Mouse (Mus musculus) MEL (cell line): Measurements from ENCODE around the gene Pih1d2. TPM values are rescaled to one million over a fixed set of nuclear protein-coding genes. Genes with fewer than 3 reads are reported as not detected.

Experiments used
- DNase-seq: peaks from one replicate; pipeline ENCODE4 v3.0.0; 2011; ENCODE audit warnings: low read depth, low spot score
- H3K27ac ChIP-seq: 2 replicates; pipeline ENCODE4 v1.5.1; 2012; ENCODE audit warnings: low read depth, mild to moderate bottlenecking, control low read depth, low read length, moderate library complexity; ENCODE audit not compliant: control insufficient read depth
- H3K27me3 ChIP-seq, 2 experiments: fragments of 150-350 bp in 1 of 2; sonication (generic) in 1 of 2; 2 replicates each; pipeline ENCODE4 v1.6.1; 2012; ENCODE audit warnings: low read length in 2 of 2, mild to moderate bottlenecking in 2 of 2, improper control_type of control experiment in 1 of 2, moderate library complexity in 1 of 2; ENCODE audit not compliant: insufficient read depth in 2 of 2, control insufficient read depth in 1 of 2
- H3K36me3 ChIP-seq, 2 experiments: 2 replicates each; pipeline ENCODE4 v1.6.1; 2012 to 2014; ENCODE audit warnings: low read length in 2 of 2, improper control_type of control experiment in 1 of 2, inconsistent platforms in 1 of 2, mild to moderate bottlenecking in 1 of 2; ENCODE audit not compliant: insufficient read depth in 2 of 2, control insufficient read depth in 1 of 2
- H3K4me1 ChIP-seq, 2 experiments: fragments of 150-350 bp in 1 of 2; sonication (generic) in 1 of 2; 2 replicates each; pipeline ENCODE4 v1.6.1; 2012; ENCODE audit warnings: low read length in 2 of 2, improper control_type of control experiment in 1 of 2, mild to moderate bottlenecking in 1 of 2; ENCODE audit not compliant: insufficient read depth in 2 of 2, control insufficient read depth in 1 of 2
- H3K4me3 ChIP-seq, 2 experiments: fragments of 150-350 bp in 1 of 2; sonication (generic) in 1 of 2; 2 replicates each; pipeline ENCODE4 v1.5.1; 2012; ENCODE audit warnings: low read depth in 2 of 2, low read length in 2 of 2, mild to moderate bottlenecking in 2 of 2, moderate library complexity in 2 of 2, control low read depth in 1 of 2, improper control_type of control experiment in 1 of 2; ENCODE audit not compliant: control insufficient read depth in 1 of 2, insufficient read depth in 1 of 2
- H3K79me2 ChIP-seq: 2 replicates; pipeline ENCODE4 v1.6.1; 2012; ENCODE audit warnings: mild to moderate bottlenecking, low read length, moderate library complexity; ENCODE audit not compliant: control insufficient read depth, poor library complexity, insufficient read depth
- H3K9ac ChIP-seq: 2 replicates; pipeline ENCODE4 v1.6.1; 2012; ENCODE audit warnings: low read depth, mild to moderate bottlenecking, control low read depth, low read length, moderate library complexity; ENCODE audit not compliant: control insufficient read depth, poor library complexity, severe bottlenecking
- H3K9me3 ChIP-seq: fragments of 150-350 bp; sonication (generic); replicated peaks from 2 replicates; pipeline ENCODE4 v1.6.1; 2012; ENCODE audit warnings: mild to moderate bottlenecking, low read length, improper control_type of control experiment, moderate library complexity; ENCODE audit not compliant: insufficient read depth
- BHLHE40 ChIP-seq: IDR thresholded peaks from 2 replicates; pipeline ENCODE4 v1.6.1; 2012; ENCODE audit warnings: low read depth, mild to moderate bottlenecking, inconsistent platforms, low read length, improper control_type of control experiment, borderline replicate concordance
- CHD1 ChIP-seq: IDR thresholded peaks from 2 replicates; pipeline ENCODE4 v1.6.1; 2012; ENCODE audit warnings: low read depth, mild to moderate bottlenecking, inconsistent platforms, low read length, improper control_type of control experiment
- CTCF ChIP-seq, 3 experiments: IDR thresholded peaks in 2 of 3; conservative IDR thresholded peaks in 1 of 3; 2 replicates each; pipeline ENCODE4 v1.5.1; 2011 to 2012; ENCODE audit warnings: low read length in 3 of 3, low read depth in 2 of 3, mild to moderate bottlenecking in 2 of 3, improper control_type of control experiment in 1 of 3, inconsistent platforms in 1 of 3, mixed read lengths in 1 of 3, moderate library complexity in 1 of 3; ENCODE audit not compliant: control insufficient read depth in 1 of 3, insufficient read depth in 1 of 3, poor library complexity in 1 of 3, severe bottlenecking in 1 of 3
- ELF1 ChIP-seq: IDR thresholded peaks from 2 replicates; pipeline ENCODE4 v1.6.1; 2014; ENCODE audit warnings: low read depth, mild to moderate bottlenecking, inconsistent platforms, low read length, improper control_type of control experiment, moderate library complexity
- EP300 ChIP-seq, 2 experiments: IDR thresholded peaks; 2 replicates each; pipeline ENCODE4 v1.6.1; 2011; ENCODE audit warnings: improper control_type of control experiment in 2 of 2, low read length in 2 of 2, low read depth in 1 of 2, mild to moderate bottlenecking in 1 of 2
- GATA1 ChIP-seq: IDR thresholded peaks from 2 replicates; pipeline ENCODE4 v1.6.1; 2011; ENCODE audit warnings: low read depth, low read length, improper control_type of control experiment
- HCFC1 ChIP-seq: IDR thresholded peaks from 2 replicates; pipeline ENCODE4 v1.6.1; 2012; ENCODE audit warnings: low read depth, mild to moderate bottlenecking, inconsistent platforms, low read length, improper control_type of control experiment, moderate library complexity
- JUND ChIP-seq: IDR thresholded peaks from 2 replicates; pipeline ENCODE4 v1.6.1; 2011; ENCODE audit warnings: low read depth, mild to moderate bottlenecking, improper control_type of control experiment, low read length
- KAT2A ChIP-seq: conservative IDR thresholded peaks from 2 replicates; pipeline ENCODE4 v1.6.1; 2012; ENCODE audit warnings: low read depth, low read length, improper control_type of control experiment, inconsistent platforms
- MAX ChIP-seq: IDR thresholded peaks from 2 replicates; pipeline ENCODE4 v1.6.1; 2011; ENCODE audit warnings: low read length, improper control_type of control experiment
- MXI1 ChIP-seq: IDR thresholded peaks from 2 replicates; pipeline ENCODE4 v1.6.1; 2011; ENCODE audit warnings: mild to moderate bottlenecking, low read depth, low read length, improper control_type of control experiment
- MYB ChIP-seq: IDR thresholded peaks from 2 replicates; pipeline ENCODE4 v1.6.1; 2011; ENCODE audit warnings: mild to moderate bottlenecking, low read depth, low read length, improper control_type of control experiment
- MYC ChIP-seq: IDR thresholded peaks from 2 replicates; pipeline ENCODE4 v1.6.1; 2011; ENCODE audit warnings: low read depth, mild to moderate bottlenecking, low read length, improper control_type of control experiment, moderate library complexity
- NELFE ChIP-seq: IDR thresholded peaks from 2 replicates; pipeline ENCODE4 v1.6.1; 2011; ENCODE audit warnings: low read depth, low read length, improper control_type of control experiment
- NRF1 ChIP-seq: IDR thresholded peaks from 2 replicates; pipeline ENCODE4 v1.6.1; 2014; ENCODE audit warnings: low read depth, mild to moderate bottlenecking, inconsistent platforms, low read length, improper control_type of control experiment, moderate library complexity; ENCODE audit not compliant: poor library complexity, insufficient read depth, severe bottlenecking
- POLR2A ChIP-seq, 2 experiments: IDR thresholded peaks; 2 replicates each; pipeline ENCODE4 v1.6.1; 2011 to 2012; ENCODE audit warnings: low read length in 2 of 2, mild to moderate bottlenecking in 2 of 2, control low read depth in 1 of 2, improper control_type of control experiment in 1 of 2, low read depth in 1 of 2, moderate library complexity in 1 of 2; ENCODE audit not compliant: control insufficient read depth in 1 of 2, insufficient read depth in 1 of 2, poor library complexity in 1 of 2
- POLR2AphosphoS2 ChIP-seq: IDR thresholded peaks from 2 replicates; pipeline ENCODE4 v1.6.1; 2011; ENCODE audit warnings: low read length, improper control_type of control experiment
- POLR2AphosphoS5 ChIP-seq: IDR thresholded peaks from 2 replicates; pipeline ENCODE4 v1.6.1; 2012; ENCODE audit warnings: low read depth, borderline replicate concordance, mild to moderate bottlenecking, inconsistent platforms, low read length, moderate library complexity, mixed read lengths
- SIN3A ChIP-seq: IDR thresholded peaks from 2 replicates; pipeline ENCODE4 v1.6.1; 2012; ENCODE audit warnings: low read length, improper control_type of control experiment, inconsistent platforms
- SMC3 ChIP-seq: IDR thresholded peaks from 2 replicates; pipeline ENCODE4 v1.6.1; 2011; ENCODE audit warnings: low read depth, low read length, improper control_type of control experiment
- TBP ChIP-seq: IDR thresholded peaks from 2 replicates; pipeline ENCODE4 v1.8.0; 2011; ENCODE audit warnings: low read depth, low read length, improper control_type of control experiment
- TCF12 ChIP-seq: IDR thresholded peaks from 2 replicates; pipeline ENCODE4 v1.6.1; 2014; ENCODE audit warnings: low read depth, mild to moderate bottlenecking, inconsistent platforms, low read length, improper control_type of control experiment, moderate library complexity
- USF2 ChIP-seq, 2 experiments: IDR thresholded peaks; 2 replicates each; pipeline ENCODE4 v1.6.1; 2011 to 2012; ENCODE audit warnings: improper control_type of control experiment in 2 of 2, low read length in 2 of 2, borderline replicate concordance in 1 of 2, inconsistent platforms in 1 of 2, low read depth in 1 of 2, mild to moderate bottlenecking in 1 of 2; ENCODE audit not compliant: insufficient read depth in 1 of 2
- ZC3H11A ChIP-seq: IDR thresholded peaks from 2 replicates; pipeline ENCODE4 v1.6.1; 2012; ENCODE audit warnings: low read depth, mild to moderate bottlenecking, inconsistent platforms, low read length, improper control_type of control experiment
- ZMIZ1 ChIP-seq: IDR thresholded peaks from 2 replicates; pipeline ENCODE4 v1.6.1; 2012; ENCODE audit warnings: low read depth, mild to moderate bottlenecking, inconsistent platforms, low read length, improper control_type of control experiment, moderate library complexity
- ZNF384 ChIP-seq: IDR thresholded peaks from 2 replicates; pipeline ENCODE4 v1.6.1; 2012; ENCODE audit warnings: low read depth, mild to moderate bottlenecking, inconsistent platforms, low read length, improper control_type of control experiment
- polyA plus RNA-seq, 2 experiments: library from polyadenylated mRNA; stranded (reverse) in 1 of 2; unstranded in 1 of 2; fragments of >175 nt in 1 of 2; fragments of >200 nt in 1 of 2; gene quantifications; 2 replicates each; pipeline versions ENCODE4 v1.2.1 to v1.2.4; 2012; ENCODE audit warnings: low replicate concordance in 2 of 2, low read depth in 1 of 2; ENCODE audit not compliant: insufficient read length in 2 of 2, insufficient read depth in 1 of 2, missing spikeins in 1 of 2
- total RNA-seq: library from RNA; depleted of rRNA; stranded (reverse); fragments of 300-350 nt; gene quantifications from 2 replicates; pipeline ENCODE4 v1.2.3, GENCODE M21; 2012

Pih1d2 gene
- total and polyA plus RNA-seq, 3 experiments = 4.6 to 5.3 TPM; not detected in 1

- no peaks in the 10 kb centered on the region for H3K9me3 ChIP-seq
- TF ChIP-seq GATA1 (peak; percentile 22; the same call in 1 of the 2 replicates), USF2 (IDR thresholded peaks at IDR 0.05; ENCODE audit: borderline replicate concordance in 1 of 2, insufficient read depth in 1 of 2, low read depth in 1 of 2, low read length in 2 of 2) (no peak), SIN3A (peak; percentile 46), BHLHE40 (no peak)
- H3K9ac ChIP-seq = peak overlapping the region; percentile 88
- peak; percentile 31 for DNase-seq
- peaks cover 48% of the 10 kb centered on the region for H3K79me2 ChIP-seq
- peak overlapping the region; percentile 77 for H3K27ac ChIP-seq
- no peaks in the 10 kb centered on the region for H3K27me3 ChIP-seq
- H3K4me1 ChIP-seq = peaks cover 1 to 23% of the 10 kb centered on the region in 2 experiments; a peak in 2 of 4 replicates
- peaks cover 25 to 28% of the 10 kb centered on the region in 2 experiments for H3K36me3 ChIP-seq
- H3K4me3 ChIP-seq = peak overlapping the region; percentile 63 to 88
Measured at GRCm38 (mm10) chr9:50602055-50602845, 14.9 kb upstream of the Pih1d2 start.

GRCm38 (mm10) chr9:50603189-50603997, 13.7 kb upstream of the Pih1d2 start, which contains the start of the genes Sdhd and Timm8b:
Sdhd (minus strand) TSS chr9:50603812.
Timm8b (plus strand) TSS chr9:50603910.
- Histone ChIP-seq H3K36me3 (peaks cover 27 to 28% of the 10 kb centered on the region in 2 experiments), H3K9ac (peak within 1 kb of the TSS; percentile 89), H3K27me3 (no peaks in the 10 kb centered on the region), H3K4me1 (peaks cover 1 to 23% of the 10 kb centered on the region in 2 experiments; a peak in 2 of 4 replicates), H3K9me3 (no peaks in the 10 kb centered on the region), H3K4me3 (peak within 1 kb of the TSS; percentile 80 to 88), H3K79me2 (peaks cover 49% of the 10 kb centered on the region), H3K27ac (peak within 1 kb of the TSS; percentile 77)
- DNase-seq = peak; percentile 96
- no peak; a peak in 1 of 4 replicates for TF ChIP-seq EP300 (IDR thresholded peaks at IDR 0.05; ENCODE audit: low read depth in 1 of 2, low read length in 2 of 2)
- peak; percentile 97 for TF ChIP-seq NRF1
- TF ChIP-seq POLR2A (IDR thresholded peaks at IDR 0.05; ENCODE audit: control insufficient read depth in 1 of 2, insufficient read depth in 1 of 2, low read depth in 1 of 2, low read length in 2 of 2, poor library complexity in 1 of 2) = peak in 1 of 2 experiments; percentile 94; a peak in 3 of 4 replicates
- no peak for TF ChIP-seq ZNF384
- peak; percentile 91 for TF ChIP-seq HCFC1
- TF ChIP-seq KAT2A = peak; percentile 62; the same call in 1 of the 2 replicates
- no peak for TF ChIP-seq USF2 (IDR thresholded peaks at IDR 0.05; ENCODE audit: borderline replicate concordance in 1 of 2, insufficient read depth in 1 of 2, low read depth in 1 of 2, low read length in 2 of 2)
- TF ChIP-seq ZMIZ1 = peak; percentile 57; the same call in 1 of the 2 replicates
- peak; percentile 95 for TF ChIP-seq NELFE
- peak; percentile 87 for TF ChIP-seq ELF1
- peak; percentile 13; the same call in 1 of the 2 replicates for TF ChIP-seq TCF12
- 0 out of 2 replicates have a peak, but pooled peaks have one; percentile 62 for TF ChIP-seq POLR2AphosphoS5
- TF ChIP-seq MAX = peak; percentile 24; the same call in 1 of the 2 replicates
- TF ChIP-seq CTCF (IDR thresholded peaks at IDR 0.05 in 2 of 3, conservative IDR thresholded peaks at IDR 0.05 in 1 of 3; ENCODE audit: control insufficient read depth in 1 of 3, insufficient read depth in 1 of 3, low read depth in 2 of 3, low read length in 3 of 3, poor library complexity in 1 of 3, severe bottlenecking in 1 of 3) = no peak
- TF ChIP-seq SIN3A = peak; percentile 74
- 0 out of 2 replicates have a peak, but pooled peaks have one; percentile 15 for TF ChIP-seq CHD1
- no peak for TF ChIP-seq SMC3
- TF ChIP-seq BHLHE40 = no peak
- peak; percentile 55; the same call in 1 of the 2 replicates for TF ChIP-seq POLR2AphosphoS2
- TF ChIP-seq TBP = peak; percentile 87
- no peak for TF ChIP-seq JUND
- 0 out of 2 replicates have a peak, but pooled peaks have one; percentile 21 for TF ChIP-seq MYC
- no peak for TF ChIP-seq MYB
- TF ChIP-seq MXI1 = peak; percentile 69
- no peak for TF ChIP-seq ZC3H11A
